Mouse (Mus musculus) layer of hippocampus, adult 2 months (tissue): ENCODE results near the gene Upk3b. TPM values are rescaled to one million over a fixed set of nuclear protein-coding genes. Genes with fewer than 3 reads are reported as not detected.
"Not testable (repeated sequence)": the region's sequence is repeated elsewhere in the genome, so short reads cannot be mapped to it uniquely, and the experiment has no call there.

Source experiments
- DNase-seq, 2 experiments: peaks; one replicate each; pipeline ENCODE4 v3.0.0; 2022; ENCODE audit warnings: low spot score in 2 of 2
- H3K27ac ChIP-seq: fragments of 200-600 bp; 2 replicates; pipeline ENCODE4 v1.8.1; 2022
- H3K4me3 ChIP-seq: fragments of 200-600 bp; 2 replicates; pipeline ENCODE4 v1.8.1; 2022; ENCODE audit warnings: mild to moderate bottlenecking
- CTCF ChIP-seq: fragments of 200-600 bp; conservative IDR thresholded peaks from 2 replicates; pipeline ENCODE4 v1.8.1; 2022; ENCODE audit warnings: antibody characterized with exemption, mild to moderate bottlenecking, moderate library complexity
- total RNA-seq, 2 experiments: library from RNA; stranded (reverse); gene quantifications; 2 replicates each; pipeline ENCODE4 v1.2.3; 2021

Upk3b gene
- total RNA-seq, 2 experiments from 2014 or later: not detected

DNA sequence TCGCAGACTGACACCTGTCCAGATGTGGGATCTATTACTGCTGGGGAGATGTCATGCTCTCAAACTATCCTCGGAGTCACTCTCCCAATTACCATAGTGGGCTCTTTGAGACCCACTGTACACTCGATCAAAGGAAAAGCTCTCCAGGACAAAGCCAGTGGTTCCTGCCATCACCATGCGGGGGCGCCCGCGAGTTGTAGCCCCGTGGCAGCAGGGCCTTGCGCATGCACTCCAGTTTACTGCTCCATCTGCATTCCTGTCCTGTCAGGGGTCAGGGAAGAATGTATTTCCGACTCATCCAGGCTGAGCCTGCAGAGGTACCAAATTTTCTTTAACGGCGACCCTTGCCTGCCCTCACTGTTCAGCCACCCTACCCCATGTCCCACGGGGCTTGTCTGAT lies 6.6 kb downstream of the Upk3b start:
- TF ChIP-seq CTCF: peak; percentile 60
- no peak for DNase-seq

DNA sequence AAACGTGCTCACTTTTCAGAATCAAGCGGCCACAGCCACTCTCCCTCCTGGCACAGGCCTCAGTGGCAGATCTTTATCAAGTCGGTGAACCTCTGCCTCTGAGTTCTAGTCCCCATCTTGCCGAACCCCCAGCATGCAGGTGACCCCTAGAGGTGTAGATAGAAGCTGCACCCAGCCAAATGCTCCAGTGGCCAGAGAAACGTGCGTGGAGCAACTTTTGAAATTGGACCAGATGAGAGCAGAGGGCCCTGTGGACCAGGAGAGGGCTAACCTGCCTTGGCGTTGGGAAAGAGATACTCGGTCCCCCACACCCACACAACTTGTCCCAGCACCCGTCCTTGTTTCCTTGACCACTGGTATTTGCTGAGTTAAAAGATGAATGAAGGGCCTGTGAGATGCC lies 7.1 kb downstream of the Upk3b start:
- no peak for DNase-seq
- no peak for TF ChIP-seq CTCF
- H3K4me3 ChIP-seq: no peak overlapping the region
- H3K27ac ChIP-seq: no peak overlapping the region

More for the DNA sequence above, 6.6 kb downstream of the Upk3b start:
- Histone ChIP-seq H3K27ac (no peak overlapping the region), H3K4me3 (no peak overlapping the region)

DNA sequence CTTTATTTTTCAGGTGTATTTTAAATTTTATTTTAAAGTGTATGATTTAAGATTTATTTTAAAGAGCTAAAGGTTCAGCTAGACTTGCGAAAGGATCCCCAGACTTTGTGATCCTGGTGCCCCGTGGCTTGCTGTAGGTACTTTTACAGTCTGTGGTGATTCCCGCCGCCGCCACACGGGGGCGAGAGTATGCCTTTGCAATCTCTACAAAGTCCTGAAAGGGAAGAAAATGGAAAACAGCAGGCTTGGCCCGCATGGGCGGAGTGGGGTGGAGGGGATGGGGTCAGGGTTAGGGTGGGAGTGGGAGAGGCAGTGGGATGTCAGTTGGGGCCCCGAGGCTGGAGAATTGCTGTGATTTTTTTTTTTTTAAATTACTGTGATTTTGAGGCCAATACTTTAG lies 7.7 kb downstream of the Upk3b start:
- DNase-seq: peak; percentile 64 to 87
- H3K27ac ChIP-seq: no peak overlapping the region

DNA sequence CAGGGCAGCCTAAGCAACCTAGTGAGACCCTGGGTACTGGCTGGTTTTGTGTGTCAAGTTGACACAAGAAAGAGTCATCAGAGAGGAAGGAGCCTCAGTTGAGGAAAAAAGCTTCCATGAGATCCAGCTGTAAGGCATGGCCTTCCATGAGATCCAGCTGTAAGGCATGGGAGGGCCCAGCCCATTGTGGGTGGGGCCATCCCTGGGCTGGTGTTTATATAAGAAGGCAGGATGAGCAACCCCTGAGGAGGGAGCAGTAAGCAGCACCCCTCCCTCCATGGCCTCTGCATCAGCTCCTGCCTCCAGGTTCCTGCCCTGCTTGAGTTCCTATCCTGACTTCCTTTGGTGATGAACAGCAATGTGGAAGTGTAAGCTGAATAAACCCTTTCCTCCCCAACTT lies 10.2 kb downstream of the Upk3b start:
- not testable (repeated sequence) for DNase-seq, H3K4me3 ChIP-seq, H3K27ac ChIP-seq

More for the DNA sequence above, 7.7 kb downstream of the Upk3b start:
- peak; percentile 84 for TF ChIP-seq CTCF
- no peak overlapping the region for H3K4me3 ChIP-seq

DNA sequence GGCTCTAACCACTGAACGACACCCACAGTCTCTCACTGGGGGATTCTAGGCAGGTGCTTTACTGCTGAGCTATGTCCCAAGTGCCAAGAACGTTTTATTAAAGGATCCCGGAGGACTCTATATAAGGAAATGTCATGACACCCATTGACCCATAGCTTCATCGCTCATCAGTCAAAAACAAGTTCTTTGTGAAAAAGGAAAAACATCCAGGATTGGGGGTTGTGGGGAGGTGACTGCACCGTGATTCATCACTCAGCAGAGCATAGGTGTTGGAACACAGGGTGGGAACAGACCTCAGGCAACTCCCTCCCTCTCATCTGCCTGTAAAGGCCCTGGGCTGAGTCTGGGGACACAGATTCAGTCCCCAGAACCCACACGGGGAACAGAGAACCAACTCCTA lies 11.6 kb downstream of the Upk3b start:
- no peak for DNase-seq
- no peak overlapping the region for H3K4me3 ChIP-seq
- H3K27ac ChIP-seq: no peak overlapping the region
- TF ChIP-seq CTCF: no peak

DNA sequence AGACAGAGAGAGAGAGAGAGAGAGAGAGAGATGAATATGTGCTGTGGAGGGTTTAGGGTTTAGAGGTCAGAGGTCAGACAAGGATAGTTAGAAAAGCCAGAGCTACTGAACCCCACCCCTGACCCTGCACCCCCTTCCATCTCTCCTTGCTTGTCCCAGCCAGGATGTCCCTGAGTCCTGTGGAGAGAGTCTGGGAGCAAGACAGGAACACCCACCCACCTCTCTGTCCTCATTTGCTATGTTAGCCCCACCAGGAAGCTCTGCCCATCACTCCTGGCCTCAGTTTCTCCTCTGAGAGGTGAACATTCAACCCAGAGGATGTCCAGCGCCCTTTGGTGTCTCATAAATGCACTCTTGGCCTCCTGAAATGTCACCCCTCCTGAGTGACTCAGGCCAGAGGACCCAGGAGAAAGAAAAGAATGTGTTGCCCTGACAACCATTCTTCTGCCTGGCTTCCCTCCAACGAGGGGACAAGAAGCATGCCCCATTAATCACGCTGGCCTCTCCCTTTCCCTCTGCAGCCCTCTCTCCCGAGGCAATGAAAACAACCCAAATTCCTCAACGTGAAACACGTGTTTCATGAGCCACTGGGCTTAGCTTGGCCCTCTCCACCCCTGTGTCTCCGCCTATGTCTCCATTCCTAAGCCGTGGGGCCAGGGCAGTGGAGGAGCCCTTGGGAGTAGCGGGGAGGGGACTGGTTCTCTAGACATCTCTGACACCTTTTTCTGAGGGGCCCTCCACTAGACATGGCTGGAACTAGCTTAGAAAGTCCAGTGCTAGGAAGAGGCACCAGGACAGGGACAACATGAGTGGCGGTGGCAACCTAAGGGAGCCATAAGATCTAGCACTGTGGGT lies 13.2 kb downstream of the Upk3b start:
- peak in 1 of 2 experiments; percentile 31 for DNase-seq
- Histone ChIP-seq H3K27ac (no peak overlapping the region), H3K4me3 (no peak overlapping the region)
- TF ChIP-seq CTCF: no peak

DNA sequence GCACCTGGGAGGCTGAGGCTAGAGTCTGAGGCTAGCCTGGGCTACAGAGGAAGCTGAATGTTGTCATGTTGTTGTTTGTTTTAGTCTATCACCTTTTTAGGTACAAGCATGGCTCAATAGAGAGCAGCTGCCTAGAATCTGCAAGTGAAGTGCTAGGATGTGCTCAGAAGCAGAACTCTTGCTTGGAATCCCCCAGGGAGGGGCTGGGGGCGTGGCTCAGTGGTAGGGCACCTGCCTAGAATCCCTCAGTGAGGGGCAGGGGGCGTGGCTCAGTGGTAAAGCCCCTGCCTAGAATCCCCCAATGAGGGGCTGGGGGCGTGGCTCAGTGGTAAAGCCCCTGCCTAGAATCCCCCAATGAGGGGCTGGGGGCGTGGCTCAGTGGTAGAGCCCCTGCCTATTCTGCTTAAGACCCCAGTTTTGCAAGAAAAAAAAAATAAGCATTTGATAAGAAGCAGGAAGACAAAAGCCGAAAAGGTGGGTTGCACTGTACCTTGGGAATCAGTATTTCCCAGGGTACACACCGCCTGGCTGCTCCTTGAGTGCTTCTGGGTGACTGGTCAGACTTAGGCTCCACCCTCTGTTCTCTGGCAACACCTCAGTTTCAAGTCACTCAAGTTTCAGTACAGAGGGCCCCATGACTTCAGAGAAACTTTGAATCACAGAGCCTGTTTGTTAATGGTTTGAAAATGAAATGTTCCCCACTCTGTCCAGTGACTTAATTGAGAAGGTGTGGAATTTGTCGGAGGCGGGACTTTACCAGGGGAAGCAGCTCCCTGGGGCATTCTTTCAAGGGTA lies 14.8 kb downstream of the Upk3b start:
- Histone ChIP-seq H3K4me3 (no peak overlapping the region), H3K27ac (no peak overlapping the region)
- TF ChIP-seq CTCF: no peak
- DNase-seq: no peak

DNA sequence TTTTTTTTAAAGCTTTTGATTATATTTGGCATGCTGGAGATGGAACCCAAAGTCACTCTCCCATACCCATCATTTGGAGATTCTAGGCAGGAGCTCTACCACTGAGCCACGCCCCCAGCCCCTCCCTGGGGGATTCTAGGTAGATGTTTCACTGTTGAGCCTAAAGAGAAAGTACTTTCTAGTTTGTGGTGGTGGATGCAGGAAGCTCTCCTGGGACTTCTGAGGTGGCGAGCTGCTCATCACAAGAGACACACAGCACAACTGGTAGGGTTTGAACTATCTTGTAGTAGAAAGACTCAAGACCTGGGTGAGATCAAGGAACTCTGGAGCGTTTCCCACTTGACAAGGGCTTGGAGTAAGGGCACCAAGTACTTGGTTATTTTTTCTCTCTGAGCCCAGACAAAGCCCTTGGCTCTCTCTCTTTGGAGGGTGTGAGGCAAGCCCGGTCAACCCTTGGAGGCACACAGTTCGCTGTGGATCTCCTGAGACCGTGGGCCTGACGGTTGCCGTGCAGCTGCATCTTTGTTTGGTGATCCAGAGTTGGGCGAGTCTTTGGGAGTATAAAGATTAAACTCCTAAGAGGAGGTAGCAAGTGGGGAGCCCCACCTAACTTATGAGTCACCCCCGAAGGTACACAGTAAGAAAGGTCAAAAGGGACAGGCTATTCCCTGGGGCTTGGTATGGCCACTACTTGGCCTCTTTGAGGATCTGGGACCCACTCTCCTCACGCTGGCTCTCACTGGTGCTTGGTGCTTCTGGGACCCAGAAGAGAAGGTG lies 16.2 kb downstream of the Upk3b start, which contains the start of gene Upk3bl:
Gene Upk3bl, plus strand, starts transcription at position 192 of the 777 bp plus-strand sequence.
- no peak for TF ChIP-seq CTCF
- no peak for DNase-seq
- H3K4me3 ChIP-seq: no peak within 1 kb of the TSS
- no peak within 1 kb of the TSS for H3K27ac ChIP-seq

DNA sequence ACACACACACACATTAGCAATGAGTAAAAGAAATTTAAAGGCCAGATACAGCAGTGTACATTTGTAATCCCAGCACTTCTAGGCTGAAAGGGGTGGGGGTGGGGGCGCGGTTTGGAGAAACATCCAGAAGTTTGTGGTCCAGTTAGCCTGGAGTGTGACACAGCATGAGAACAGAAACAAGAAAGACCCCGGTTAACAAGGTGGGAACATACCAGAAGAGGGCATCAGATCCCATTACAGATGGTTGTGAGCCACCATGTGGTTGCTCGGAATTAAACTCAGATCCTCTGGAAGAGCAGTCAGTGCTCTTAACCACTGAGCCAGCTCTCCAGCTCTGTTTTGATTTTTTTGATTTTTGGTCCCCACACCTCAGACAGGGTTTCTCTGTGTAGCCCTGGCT lies 17.8 kb downstream of the Upk3b start:
- TF ChIP-seq CTCF: peak; percentile 24; the same call in 1 of the 2 replicates
- H3K27ac ChIP-seq: no peak overlapping the region
- no peak for DNase-seq
- H3K4me3 ChIP-seq: no peak overlapping the region

DNA sequence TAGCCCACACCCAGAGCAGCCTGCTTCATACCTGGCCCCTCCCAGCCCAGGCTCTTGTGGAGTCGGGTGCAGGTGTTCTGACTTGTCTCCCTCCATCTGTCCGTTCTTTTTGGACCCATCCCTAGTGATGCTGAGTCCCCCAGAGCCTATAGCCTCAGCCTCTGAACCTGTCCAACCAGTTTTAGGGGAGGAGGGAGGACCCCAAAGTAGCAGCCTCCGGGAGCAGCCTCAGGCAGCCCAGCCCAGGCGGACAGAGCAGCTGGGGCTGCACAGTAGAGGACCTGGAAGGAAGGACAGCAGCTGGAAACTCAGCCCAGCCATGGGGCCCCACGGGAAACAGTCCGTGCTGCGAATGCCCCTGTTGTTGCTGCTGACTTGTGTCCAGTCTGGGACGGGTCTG lies 18.8 kb downstream of the Upk3b start:
- DNase-seq: no peak
- H3K27ac ChIP-seq: no peak overlapping the region

DNA sequence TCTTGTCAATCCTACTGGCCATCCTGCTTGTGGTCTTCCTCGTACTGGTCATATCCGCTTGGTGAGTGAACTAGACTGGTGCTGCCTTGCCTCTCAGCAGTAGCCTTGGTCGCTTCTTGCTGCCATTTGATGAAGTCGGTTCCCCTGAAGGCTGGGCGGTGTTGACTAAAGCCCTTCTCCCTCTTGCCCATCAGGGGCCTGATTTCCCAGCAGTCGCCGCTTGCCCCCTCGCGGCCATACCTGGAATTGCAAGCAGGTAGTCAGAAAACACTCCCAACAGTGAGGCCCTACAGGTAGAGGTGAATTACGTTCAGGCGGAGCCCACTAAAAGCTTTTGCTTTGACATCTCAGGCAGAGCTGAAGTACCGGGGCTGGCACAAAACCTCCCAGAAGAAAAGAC lies 23.3 kb downstream of the Upk3b start:
- no peak overlapping the region for H3K27ac ChIP-seq
- peak; percentile 98 for TF ChIP-seq CTCF
- DNase-seq: peak; percentile 52 to 83
- no peak overlapping the region for H3K4me3 ChIP-seq

More for the DNA sequence above, 18.8 kb downstream of the Upk3b start:
- H3K4me3 ChIP-seq: no peak overlapping the region
- TF ChIP-seq CTCF: no peak

DNA sequence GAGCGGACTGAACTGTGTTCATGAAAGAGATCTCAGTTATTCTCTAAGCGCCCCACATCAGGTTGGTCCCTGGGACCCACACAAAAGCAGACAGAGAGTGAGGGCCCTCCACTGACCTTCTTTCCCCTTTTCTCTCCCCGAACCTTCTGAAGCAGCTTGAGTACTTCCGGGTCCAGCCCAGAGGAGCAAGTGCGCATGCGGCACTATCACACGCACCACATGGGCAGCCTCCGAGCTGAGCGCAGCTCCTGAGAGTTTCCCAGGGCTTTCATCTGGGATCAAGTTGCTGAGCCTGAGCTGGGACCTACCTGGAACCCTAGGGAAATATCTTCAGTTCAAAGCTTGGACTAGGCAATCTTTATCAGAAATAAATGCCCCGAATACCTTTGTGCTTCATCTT lies 25.6 kb downstream of the Upk3b start:
- Histone ChIP-seq H3K4me3 (no peak overlapping the region), H3K27ac (no peak overlapping the region)
- no peak for TF ChIP-seq CTCF
- no peak for DNase-seq

DNA sequence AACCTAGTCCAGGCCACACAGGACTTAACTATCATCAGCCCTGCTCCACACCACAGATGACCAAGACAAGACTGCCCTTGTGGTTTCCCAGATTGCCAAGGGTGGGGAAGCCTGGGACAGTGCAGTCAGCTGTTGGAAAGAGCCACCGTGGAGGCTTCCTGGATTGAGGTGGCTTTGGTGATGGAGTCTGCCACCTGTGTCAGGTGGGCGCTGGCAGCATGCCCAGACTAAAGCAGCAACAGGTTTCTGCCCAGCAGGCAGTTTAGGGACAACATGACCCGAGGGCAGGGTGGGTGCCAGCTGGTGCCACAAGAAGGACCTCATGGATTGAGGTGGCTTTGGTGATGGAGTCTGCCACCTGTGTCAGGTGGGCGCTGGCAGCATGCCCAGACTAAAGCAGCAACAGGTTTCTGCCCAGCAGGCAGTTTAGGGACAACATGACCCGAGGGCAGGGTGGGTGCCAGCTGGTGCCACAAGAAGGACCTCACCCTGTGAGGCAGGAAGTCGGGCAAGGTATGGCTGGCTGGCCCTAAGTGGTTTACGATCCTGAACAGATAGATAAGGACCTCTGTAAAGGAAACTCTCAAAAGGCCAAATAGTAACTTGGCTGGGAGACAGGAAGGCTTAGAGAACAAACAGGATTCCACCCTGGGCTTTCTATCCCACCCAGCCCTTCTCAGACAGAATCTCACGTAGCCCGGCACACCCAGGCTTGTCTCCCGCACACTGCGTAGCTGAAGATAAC lies 28.3 kb downstream of the Upk3b start:
- DNase-seq, H3K27ac ChIP-seq: not testable (repeated sequence)

More for the DNA sequence above, 28.3 kb downstream of the Upk3b start:
- not testable (repeated sequence) for H3K4me3 ChIP-seq
